Mouse (Mus musculus): ENCODE measurements at regions not wholly inside any gene's neighbourhood (a gene's known extent, or its start where the extent isn't known, plus 50 kb on each side); places are given as distances from the start of the nearest gene placed in this dataset.

DNA sequence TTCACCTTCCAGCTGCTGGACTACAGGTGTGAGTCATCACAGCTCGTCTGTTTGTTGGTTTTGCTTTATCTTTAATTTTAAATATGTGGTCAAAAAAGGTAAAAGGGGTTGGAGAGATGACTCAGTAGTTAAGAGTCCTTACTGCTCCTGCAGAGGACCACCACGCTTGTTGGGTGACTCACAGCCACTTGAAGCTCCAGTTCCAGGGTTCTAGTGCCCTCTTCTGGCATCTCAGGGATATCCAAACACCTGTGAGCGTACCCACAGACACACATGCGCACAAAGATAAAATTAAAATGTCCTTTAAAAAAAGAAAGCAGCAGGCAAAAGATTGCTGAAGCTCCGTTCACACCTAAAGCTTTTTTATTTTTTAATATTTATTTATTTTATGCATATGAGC, 85.4 kb upstream of the Hand1 start:
- TF ChIP-seq POLR2A (IDR thresholded peaks at IDR 0.05; ENCODE audit: extremely low read depth, insufficient read depth, low read length) (no peak), CTCF (IDR thresholded peaks at IDR 0.05; ENCODE audit: low read depth, low read length) (no peak)

Measured in liver, adult 2 months (tissue).